Mouse (Mus musculus) forebrain, embryonic 15.5 days (tissue): Measurements from ENCODE around the gene Scube2. TPM values are rescaled to one million over a fixed set of nuclear protein-coding genes. Genes with fewer than 3 reads are reported as not detected.

Source experiments
- ATAC-seq: fragments of 200-750 bp; cut with Nextera tagmentation; replicated peaks from 2 replicates; pipeline ENCODE4 v1.8.0; 2017; ENCODE audit warnings: mild to moderate bottlenecking, moderate TSS enrichment, moderate library complexity
- H3K27ac ChIP-seq: fragments of 300-500 bp; sonication (generic); replicated peaks from 2 replicates; pipeline ENCODE4 v1.5.1; 2015; ENCODE audit warnings: mild to moderate bottlenecking, inconsistent platforms
- H3K27me3 ChIP-seq: fragments of 300-500 bp; sonication (generic); 2 replicates; pipeline ENCODE4 v1.6.1; 2015; ENCODE audit warnings: inconsistent platforms
- H3K36me3 ChIP-seq: fragments of 300-500 bp; sonication (generic); 2 replicates; pipeline ENCODE4 v1.6.1; 2015; ENCODE audit warnings: mild to moderate bottlenecking, inconsistent platforms
- H3K4me1 ChIP-seq: fragments of 300-500 bp; sonication (generic); 2 replicates; pipeline ENCODE4 v1.6.1; 2015; ENCODE audit warnings: inconsistent platforms
- H3K4me2 ChIP-seq: fragments of 300-500 bp; sonication (generic); replicated peaks from 2 replicates; pipeline ENCODE4 v1.6.1; 2015; ENCODE audit warnings: mild to moderate bottlenecking, inconsistent platforms
- H3K4me3 ChIP-seq: fragments of 300-500 bp; sonication (generic); 2 replicates; pipeline ENCODE4 v1.5.1; 2015; ENCODE audit warnings: mild to moderate bottlenecking, inconsistent platforms
- H3K9ac ChIP-seq: fragments of 300-500 bp; sonication (generic); replicated peaks from 2 replicates; pipeline ENCODE4 v1.6.1; 2015; ENCODE audit warnings: mild to moderate bottlenecking, inconsistent platforms
- H3K9me3 ChIP-seq: fragments of 300-500 bp; sonication (generic); 2 replicates; pipeline ENCODE4 v1.6.1; 2016; ENCODE audit warnings: inconsistent platforms
- WGBS: fragments of 180-500 bp; shearing (Covaris S2); methylation state at CpG from one replicate; pipeline ENCODE4 v1.1.7; 2015; ENCODE audit warnings: mixed read lengths; 5-methylcytosine and 5-hydroxymethylcytosine counted together
- polyA plus RNA-seq: library from polyadenylated mRNA; unstranded; fragments of >200 nt; fragmentation: Nextera tagmentation; extraction: Ambion mirVana; gene quantifications from 2 replicates; pipeline ENCODE4 v1.2.1, GENCODE M21; 2015

Scube2 gene
- polyA plus RNA-seq, 1 experiment from 2014 or later: 0.92 TPM

DNA sequence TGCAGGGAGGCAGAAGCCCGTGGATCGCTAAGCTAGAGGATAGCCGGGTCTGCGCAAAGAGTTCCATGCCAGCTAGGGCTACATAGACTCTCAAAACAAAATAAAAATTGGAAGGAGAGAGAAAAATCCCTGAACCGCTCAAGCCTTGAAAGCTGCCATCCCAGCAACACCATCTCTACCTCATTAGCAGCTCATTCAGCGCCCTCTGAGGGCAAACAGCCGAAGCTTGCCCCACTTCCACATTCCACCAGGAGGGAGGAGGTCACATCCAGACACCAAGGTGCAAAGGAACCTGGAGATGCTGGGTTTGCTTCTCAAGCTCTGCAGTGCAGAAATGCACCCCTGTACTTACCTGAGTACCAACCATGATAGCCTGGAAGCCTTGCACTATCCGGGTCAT, 10.6 kb upstream of the Scube2 start:
- no peak for ATAC-seq
- no peaks in the 10 kb centered on the region for H3K27me3 ChIP-seq
- H3K9ac ChIP-seq: no peak overlapping the region
- 67% methylated on average over 8 of the region's 8 CpGs for WGBS
- H3K9me3 ChIP-seq: no peaks in the 10 kb centered on the region
- H3K27ac ChIP-seq: peak overlapping the region; percentile 66
- peaks cover 17% of the 10 kb centered on the region for H3K4me1 ChIP-seq
- no peak overlapping the region for H3K4me2 ChIP-seq
- H3K4me3 ChIP-seq: no peak overlapping the region
- no peaks in the 10 kb centered on the region for H3K36me3 ChIP-seq

- Histone ChIP-seq H3K9ac (no peak overlapping the region), H3K4me3 (no peak overlapping the region), H3K4me1 (peaks cover 17% of the 10 kb centered on the region), H3K4me2 (no peak overlapping the region), H3K27ac (peak overlapping the region; percentile 66), H3K27me3 (no peaks in the 10 kb centered on the region), H3K9me3 (no peaks in the 10 kb centered on the region), H3K36me3 (no peaks in the 10 kb centered on the region)
- WGBS: 63% methylated on average over 3 of the region's 3 CpGs
- no peak; the same call in 1 of the 2 replicates for ATAC-seq
These were observed 10.1 kb upstream of the Scube2 start for GRCm38 (mm10) chr7:109875598-109875997.

DNA sequence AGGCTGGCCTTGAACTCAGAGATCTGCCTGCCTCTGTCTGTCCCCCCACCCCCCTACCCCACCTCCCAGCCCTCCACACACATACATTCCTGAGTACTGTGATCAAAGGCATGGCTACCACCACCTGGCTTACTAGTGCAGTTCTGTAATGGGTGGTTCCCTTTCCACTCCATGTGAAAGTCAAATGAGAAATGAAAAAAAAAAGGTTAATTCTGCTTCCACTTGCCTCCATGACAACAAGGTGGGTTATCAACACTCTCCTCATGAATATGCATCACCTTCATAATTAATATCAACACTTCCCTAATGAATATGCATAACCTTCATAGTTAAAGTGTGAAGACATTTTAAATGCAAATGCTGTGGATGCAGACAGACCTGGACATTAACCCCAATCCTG, 9.6 kb upstream of the Scube2 start:
- ATAC-seq: peak; percentile 85

GRCm38 (mm10) chr7:109873170-109873569, 7.7 kb upstream of the Scube2 start:
- no peaks in the 10 kb centered on the region for H3K9me3 ChIP-seq
- H3K4me2 ChIP-seq: no peak overlapping the region
- 51% methylated on average over 5 of the region's 5 CpGs for WGBS
- no peak for ATAC-seq
- H3K9ac ChIP-seq: no peak overlapping the region
- H3K4me3 ChIP-seq: no peak overlapping the region
- no peak overlapping the region; the same call in 1 of the 2 replicates for H3K27ac ChIP-seq
- no peaks in the 10 kb centered on the region for H3K36me3 ChIP-seq
- H3K27me3 ChIP-seq: no peaks in the 10 kb centered on the region
- H3K4me1 ChIP-seq: peaks cover 17% of the 10 kb centered on the region

More for the DNA sequence above, 9.6 kb upstream of the Scube2 start:
- Histone ChIP-seq H3K36me3 (no peaks in the 10 kb centered on the region), H3K4me3 (no peak overlapping the region), H3K27me3 (no peaks in the 10 kb centered on the region), H3K4me1 (peaks cover 17% of the 10 kb centered on the region), H3K27ac (peak overlapping the region; percentile 66), H3K4me2 (no peak overlapping the region), H3K9me3 (no peaks in the 10 kb centered on the region), H3K9ac (no peak overlapping the region)

GRCm38 (mm10) chr7:109871232-109871631, 5.8 kb upstream of the Scube2 start:
- Histone ChIP-seq H3K4me1 (peaks cover 21% of the 10 kb centered on the region), H3K36me3 (no peaks in the 10 kb centered on the region), H3K27me3 (no peaks in the 10 kb centered on the region; the same call in 1 of the 2 replicates), H3K9ac (no peak overlapping the region), H3K9me3 (no peaks in the 10 kb centered on the region), H3K4me2 (no peak overlapping the region), H3K27ac (no peak overlapping the region), H3K4me3 (no peak overlapping the region)
- ATAC-seq: no peak
- WGBS: 88% methylated on average over 5 of the region's 5 CpGs

DNA sequence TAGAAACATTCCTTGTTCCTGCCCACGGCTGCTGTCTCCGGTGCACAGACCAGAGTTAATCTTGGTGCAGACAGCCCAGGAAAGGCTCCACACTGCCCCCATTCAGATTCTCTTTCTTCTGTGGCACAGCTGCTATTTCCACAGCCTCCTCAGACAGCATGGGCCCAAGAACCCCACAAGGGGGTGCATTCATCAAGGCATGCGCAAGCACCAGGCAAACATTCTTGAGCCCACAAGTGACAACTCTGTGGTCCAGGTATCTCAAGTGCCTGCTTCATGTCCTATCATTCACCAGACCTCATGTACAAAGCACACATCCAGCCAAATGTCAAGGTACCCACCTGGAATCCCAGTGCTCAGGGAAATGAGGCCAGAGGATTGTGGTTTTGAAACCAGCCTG, 3.0 kb upstream of the Scube2 start:
- 11% methylated on average over 3 of the region's 3 CpGs for WGBS

DNA sequence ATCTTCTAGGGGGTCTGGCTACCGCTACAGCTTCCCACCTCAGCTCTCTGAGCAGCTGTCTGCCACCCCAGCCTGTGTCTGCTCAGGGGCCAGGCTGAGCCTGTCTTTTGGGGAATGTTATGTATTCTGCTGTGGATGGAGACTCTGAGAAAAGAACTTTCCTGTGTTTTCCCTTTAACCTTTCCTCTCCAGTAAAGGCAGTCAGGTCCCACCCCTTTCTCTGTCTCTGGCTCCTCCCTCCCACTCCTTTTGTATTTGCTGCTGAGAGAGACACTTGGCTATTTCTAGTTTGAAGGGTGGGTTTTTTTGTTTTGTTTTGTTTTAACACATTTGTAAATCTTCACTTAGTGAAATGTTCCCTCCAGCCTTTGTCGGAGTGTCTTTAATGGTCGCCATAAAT, 1.2 kb upstream of the Scube2 start:
- Histone ChIP-seq H3K9ac (no peak overlapping the region), H3K4me1 (peaks cover 17% of the 10 kb centered on the region), H3K27ac (no peak overlapping the region), H3K9me3 (no peaks in the 10 kb centered on the region), H3K27me3 (peaks cover 13% of the 10 kb centered on the region), H3K4me2 (no peak overlapping the region), H3K4me3 (no peak overlapping the region), H3K36me3 (no peaks in the 10 kb centered on the region)
- no peak for ATAC-seq
- 23% methylated on average over 3 of the region's 3 CpGs for WGBS

More for the DNA sequence above, 3.0 kb upstream of the Scube2 start:
- Histone ChIP-seq H3K36me3 (no peaks in the 10 kb centered on the region), H3K4me1 (peaks cover 17% of the 10 kb centered on the region), H3K9me3 (no peaks in the 10 kb centered on the region), H3K4me2 (no peak overlapping the region), H3K27ac (no peak overlapping the region), H3K9ac (no peak overlapping the region), H3K27me3 (peaks cover 13% of the 10 kb centered on the region), H3K4me3 (no peak overlapping the region)
- ATAC-seq: no peak

DNA sequence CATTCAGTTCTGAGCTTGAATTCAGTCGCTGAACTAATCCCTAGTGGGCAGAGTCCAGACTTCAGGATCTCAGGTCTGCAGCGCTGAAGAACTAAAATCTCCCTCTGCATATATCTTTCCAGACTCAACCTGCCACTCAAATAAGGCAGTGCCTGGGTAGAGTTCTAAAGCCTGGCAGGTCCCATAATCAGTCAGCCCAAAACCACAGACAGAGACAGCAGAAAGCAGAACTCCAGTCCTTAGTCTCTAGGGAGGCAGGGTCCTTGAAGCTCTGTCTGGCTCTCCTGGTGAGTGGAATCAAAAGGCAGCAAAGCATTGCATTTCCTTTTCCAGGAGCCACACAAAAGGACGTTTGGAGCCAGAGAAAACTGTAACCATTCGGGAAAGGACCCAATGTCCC, 1.9 kb downstream of the Scube2 start:
- 24% methylated on average over 4 of the region's 4 CpGs for WGBS
- Histone ChIP-seq H3K4me2 (no peak overlapping the region), H3K27me3 (peaks cover 13% of the 10 kb centered on the region), H3K36me3 (no peaks in the 10 kb centered on the region), H3K27ac (no peak overlapping the region), H3K4me1 (peaks cover 17% of the 10 kb centered on the region), H3K4me3 (no peak overlapping the region), H3K9ac (no peak overlapping the region), H3K9me3 (no peaks in the 10 kb centered on the region)
- no peak for ATAC-seq

GRCm38 (mm10) chr7:109860162-109860561, 5.3 kb downstream of the Scube2 start:
- Histone ChIP-seq H3K4me1 (peaks cover 7% of the 10 kb centered on the region), H3K9me3 (no peaks in the 10 kb centered on the region), H3K27me3 (peaks cover 13% of the 10 kb centered on the region), H3K36me3 (no peaks in the 10 kb centered on the region), H3K27ac (no peak overlapping the region), H3K9ac (no peak overlapping the region), H3K4me3 (no peak overlapping the region), H3K4me2 (no peak overlapping the region)
- ATAC-seq: no peak
- 84% methylated on average over 7 of the region's 7 CpGs for WGBS

GRCm38 (mm10) chr7:109859354-109859753, 6.1 kb downstream of the Scube2 start:
- H3K9me3 ChIP-seq: no peaks in the 10 kb centered on the region
- H3K4me3 ChIP-seq: no peak overlapping the region
- ATAC-seq: no peak
- no peak overlapping the region for H3K4me2 ChIP-seq
- H3K4me1 ChIP-seq: no peaks in the 10 kb centered on the region
- WGBS: 73% methylated on average over 6 of the region's 6 CpGs
- H3K27me3 ChIP-seq: peaks cover 8% of the 10 kb centered on the region
- H3K36me3 ChIP-seq: no peaks in the 10 kb centered on the region
- no peak overlapping the region for H3K27ac ChIP-seq
- H3K9ac ChIP-seq: no peak overlapping the region

GRCm38 (mm10) chr7:109852752-109853212, 12.7 kb downstream of the Scube2 start:
- WGBS: 79% methylated on average over 7 of the region's 7 CpGs
- no peaks in the 10 kb centered on the region for H3K9me3 ChIP-seq
- no peak overlapping the region for H3K4me2 ChIP-seq
- no peak overlapping the region for H3K4me3 ChIP-seq
- H3K27me3 ChIP-seq: no peaks in the 10 kb centered on the region
- no peaks in the 10 kb centered on the region for H3K36me3 ChIP-seq
- no peak overlapping the region for H3K9ac ChIP-seq
- peaks cover 25% of the 10 kb centered on the region for H3K4me1 ChIP-seq
- ATAC-seq: no peak
- no peak overlapping the region for H3K27ac ChIP-seq

DNA sequence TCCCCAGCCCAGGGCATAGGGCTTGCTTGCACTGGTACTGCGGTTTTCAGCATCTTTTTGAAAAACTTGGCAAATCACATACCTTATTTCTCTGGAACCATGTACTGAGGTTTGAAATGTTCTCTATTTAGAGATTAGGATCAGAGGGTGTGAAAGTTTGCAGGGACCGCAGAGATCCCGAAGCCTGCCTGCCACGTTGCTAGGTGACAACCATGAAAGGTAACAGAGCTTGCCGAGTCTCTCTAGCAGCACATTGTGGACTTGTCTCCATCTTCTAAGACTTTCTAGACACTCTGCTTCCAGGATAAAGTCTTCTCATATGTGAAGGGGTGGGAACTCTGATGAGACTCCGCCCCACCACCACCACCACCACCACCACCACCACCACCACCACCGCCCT, 13.5 kb downstream of the Scube2 start:
- no peak overlapping the region for H3K9ac ChIP-seq
- WGBS: 79% methylated on average over 7 of the region's 7 CpGs

GRCm38 (mm10) chr7:109850531-109850930, 14.9 kb downstream of the Scube2 start:
- Histone ChIP-seq H3K4me3 (no peak overlapping the region), H3K4me2 (no peak overlapping the region), H3K9ac (no peak overlapping the region), H3K27ac (no peak overlapping the region), H3K9me3 (no peaks in the 10 kb centered on the region), H3K36me3 (no peaks in the 10 kb centered on the region), H3K27me3 (no peaks in the 10 kb centered on the region), H3K4me1 (peaks cover 25% of the 10 kb centered on the region)
- no peak for ATAC-seq
- 27% methylated on average over 3 of the region's 3 CpGs for WGBS

More for the DNA sequence above, 13.5 kb downstream of the Scube2 start:
- Histone ChIP-seq H3K36me3 (no peaks in the 10 kb centered on the region), H3K4me2 (no peak overlapping the region), H3K4me3 (no peak overlapping the region), H3K9me3 (no peaks in the 10 kb centered on the region), H3K27ac (no peak overlapping the region), H3K4me1 (peaks cover 25% of the 10 kb centered on the region), H3K27me3 (no peaks in the 10 kb centered on the region)
- no peak for ATAC-seq
